Mouse (Mus musculus): ENCODE results near the gene Slc22a6. TPM values are rescaled to one million over a fixed set of nuclear protein-coding genes. Genes with fewer than 3 reads are reported as not detected.
A peak's percentile ranks its signal among the peaks of the same experiment; 100 is the strongest.

Slc22a6 gene
- polyA plus RNA-seq, 1 experiment from 2014 or later, result 0.88 TPM

GRCm38 (mm10) chr19:8661821-8662307, 44.0 kb downstream of the Slc22a6 start:
- DNase-seq (ENCODE audit: low spot score) (peak; percentile 70), ATAC-seq (ENCODE audit: low FRiP score) (peak; percentile 76)
- H3K4me3 ChIP-seq (ENCODE audit: low read depth, low read length), result peak overlapping the region; percentile 43
- 1% methylated on average over 35 of the region's 35 CpGs for WGBS
- H3K36me3 ChIP-seq (ENCODE audit: control insufficient read depth, insufficient read depth, low read length), result no peaks in the 10 kb centered on the region
- peaks cover 5% of the 10 kb centered on the region; the same call in 1 of the 2 replicates for H3K27me3 ChIP-seq (ENCODE audit: control insufficient read depth, insufficient read depth, low read length)
- H3K4me1 ChIP-seq (replicated peaks; ENCODE audit: control insufficient read depth, insufficient read depth, low read length), result no peaks in the 10 kb centered on the region
- H3K27ac ChIP-seq (ENCODE audit: low read depth, low read length), result no peak overlapping the region
- peak overlapping the region; percentile 69 for H3K9ac ChIP-seq (ENCODE audit: low read depth, low read length)
- no peaks in the 10 kb centered on the region for H3K9me3 ChIP-seq (ENCODE audit: control insufficient read depth, low read length)
- peak overlapping the region; percentile 88 for H3K4me2 ChIP-seq (replicated peaks; ENCODE audit: low read depth, low read length)

GRCm38 (mm10) chr19:8662337-8662736, 44.5 kb downstream of the Slc22a6 start:
- ATAC-seq (ENCODE audit: low FRiP score) (peak; percentile 53), DNase-seq (ENCODE audit: low spot score) (peak; percentile 82)
- Histone ChIP-seq H3K9me3 (ENCODE audit: control insufficient read depth, low read length) (no peaks in the 10 kb centered on the region), H3K4me1 (replicated peaks; ENCODE audit: control insufficient read depth, insufficient read depth, low read length) (no peaks in the 10 kb centered on the region), H3K4me3 (ENCODE audit: low read depth, low read length) (peak overlapping the region; percentile 43), H3K36me3 (ENCODE audit: control insufficient read depth, insufficient read depth, low read length) (no peaks in the 10 kb centered on the region), H3K9ac (ENCODE audit: low read depth, low read length) (peak overlapping the region; percentile 69), H3K4me2 (replicated peaks; ENCODE audit: low read depth, low read length) (peak overlapping the region; percentile 88), H3K27ac (ENCODE audit: low read depth, low read length) (no peak overlapping the region), H3K27me3 (ENCODE audit: control insufficient read depth, insufficient read depth, low read length) (peaks cover 5% of the 10 kb centered on the region; the same call in 1 of the 2 replicates)
- under 1% methylated on average over 11 of the region's 11 CpGs for WGBS

GRCm38 (mm10) chr19:8663360-8663839, 45.6 kb downstream of the Slc22a6 start, which contains the start of gene Chrm1:
Chrm1 (plus strand) TSS chr19:8663789.
- H3K27me3 ChIP-seq (ENCODE audit: control insufficient read depth, insufficient read depth, low read length), result peaks cover 5% of the 10 kb centered on the region; the same call in 1 of the 2 replicates

GRCm38 (mm10) chr19:8663911-8664421, 46.1 kb downstream of the Slc22a6 start:
- whole genome bisulfite sequencing, result 44% methylated on average over 9 of the region's 10 CpGs
- Histone ChIP-seq H3K9me3 (ENCODE audit: control insufficient read depth, low read length) (no peaks in the 10 kb centered on the region), H3K27ac (ENCODE audit: low read depth, low read length) (no peak overlapping the region), H3K27me3 (ENCODE audit: control insufficient read depth, insufficient read depth, low read length) (peaks cover 5% of the 10 kb centered on the region; the same call in 1 of the 2 replicates), H3K4me1 (replicated peaks; ENCODE audit: control insufficient read depth, insufficient read depth, low read length) (no peaks in the 10 kb centered on the region), H3K4me2 (replicated peaks; ENCODE audit: low read depth, low read length) (no peak overlapping the region), H3K4me3 (ENCODE audit: low read depth, low read length) (no peak overlapping the region), H3K9ac (ENCODE audit: low read depth, low read length) (no peak overlapping the region), H3K36me3 (ENCODE audit: control insufficient read depth, insufficient read depth, low read length) (no peaks in the 10 kb centered on the region)
- no peak for DNase-seq (ENCODE audit: low spot score)
- 0 out of 2 replicates have a peak, but pooled peaks have one; percentile 8 for ATAC-seq (ENCODE audit: low FRiP score)

More at GRCm38 (mm10) chr19:8663360-8663839, 45.6 kb downstream of the Slc22a6 start, which contains the start of gene Chrm1:
- H3K4me3 ChIP-seq (ENCODE audit: low read depth, low read length), result no peak within 1 kb of the TSS
- ATAC-seq (ENCODE audit: low FRiP score), result 0 out of 2 replicates have a peak, but pooled peaks have one; percentile 1
- 79% methylated on average over 9 of the region's 9 CpGs for WGBS
- no peaks in the 10 kb centered on the region for H3K9me3 ChIP-seq (ENCODE audit: control insufficient read depth, low read length)
- peak within 1 kb of the TSS; percentile 88; the same call in 1 of the 2 replicates for H3K4me2 ChIP-seq (replicated peaks; ENCODE audit: low read depth, low read length)
- no peak within 1 kb of the TSS for H3K9ac ChIP-seq (ENCODE audit: low read depth, low read length)
- DNase-seq (ENCODE audit: low spot score), result no peak
- no peaks in the 10 kb centered on the region for H3K36me3 ChIP-seq (ENCODE audit: control insufficient read depth, insufficient read depth, low read length)
- H3K4me1 ChIP-seq (replicated peaks; ENCODE audit: control insufficient read depth, insufficient read depth, low read length), result no peaks in the 10 kb centered on the region
- no peak within 1 kb of the TSS for H3K27ac ChIP-seq (ENCODE audit: low read depth, low read length)

- 85% methylated on average over 3 of the region's 3 CpGs for WGBS
- H3K4me3 ChIP-seq (ENCODE audit: low read depth, low read length), result no peak overlapping the region
- ATAC-seq (ENCODE audit: low FRiP score), result no peak
- no peak overlapping the region for H3K27ac ChIP-seq (ENCODE audit: low read depth, low read length)
- H3K36me3 ChIP-seq (ENCODE audit: control insufficient read depth, insufficient read depth, low read length), result no peaks in the 10 kb centered on the region
- no peak overlapping the region for H3K9ac ChIP-seq (ENCODE audit: low read depth, low read length)
- no peaks in the 10 kb centered on the region for H3K4me1 ChIP-seq (replicated peaks; ENCODE audit: control insufficient read depth, insufficient read depth, low read length)
- peaks cover 5% of the 10 kb centered on the region; the same call in 1 of the 2 replicates for H3K27me3 ChIP-seq (ENCODE audit: control insufficient read depth, insufficient read depth, low read length)
- no peak for DNase-seq (ENCODE audit: low spot score)
- no peak overlapping the region for H3K4me2 ChIP-seq (replicated peaks; ENCODE audit: low read depth, low read length)
- no peaks in the 10 kb centered on the region for H3K9me3 ChIP-seq (ENCODE audit: control insufficient read depth, low read length)
Observed at GRCm38 (mm10) chr19:8664859-8665258, 47.0 kb downstream of the Slc22a6 start.

GRCm38 (mm10) chr19:8665746-8666145, 47.9 kb downstream of the Slc22a6 start:
- Histone ChIP-seq H3K27me3 (ENCODE audit: control insufficient read depth, insufficient read depth, low read length) (peaks cover 5% of the 10 kb centered on the region; the same call in 1 of the 2 replicates), H3K4me2 (replicated peaks; ENCODE audit: low read depth, low read length) (no peak overlapping the region), H3K9ac (ENCODE audit: low read depth, low read length) (no peak overlapping the region), H3K36me3 (ENCODE audit: control insufficient read depth, insufficient read depth, low read length) (no peaks in the 10 kb centered on the region), H3K4me3 (ENCODE audit: low read depth, low read length) (no peak overlapping the region), H3K27ac (ENCODE audit: low read depth, low read length) (no peak overlapping the region), H3K4me1 (replicated peaks; ENCODE audit: control insufficient read depth, insufficient read depth, low read length) (no peaks in the 10 kb centered on the region), H3K9me3 (ENCODE audit: control insufficient read depth, low read length) (no peaks in the 10 kb centered on the region)
- DNase-seq (ENCODE audit: low spot score) (no peak), ATAC-seq (ENCODE audit: low FRiP score) (no peak)
- 51% methylated on average over 5 of the region's 5 CpGs for WGBS

- Histone ChIP-seq H3K27me3 (ENCODE audit: control insufficient read depth, insufficient read depth, low read length) (no peaks in the 10 kb centered on the region), H3K9me3 (ENCODE audit: control insufficient read depth, low read length) (no peaks in the 10 kb centered on the region), H3K4me1 (replicated peaks; ENCODE audit: control insufficient read depth, insufficient read depth, low read length) (no peaks in the 10 kb centered on the region), H3K27ac (ENCODE audit: low read depth, low read length) (no peak overlapping the region), H3K4me2 (replicated peaks; ENCODE audit: low read depth, low read length) (no peak overlapping the region), H3K9ac (ENCODE audit: low read depth, low read length) (no peak overlapping the region), H3K36me3 (ENCODE audit: control insufficient read depth, insufficient read depth, low read length) (no peaks in the 10 kb centered on the region), H3K4me3 (ENCODE audit: low read depth, low read length) (no peak overlapping the region)
- no peak for ATAC-seq (ENCODE audit: low FRiP score)
- no peak for DNase-seq (ENCODE audit: low spot score)
- 84% methylated on average over 3 of the region's 3 CpGs for WGBS
Observed at GRCm38 (mm10) chr19:8672859-8673258, 55.0 kb downstream of the Slc22a6 start.

GRCm38 (mm10) chr19:8673336-8674063, 55.7 kb downstream of the Slc22a6 start:
- H3K9me3 ChIP-seq (ENCODE audit: control insufficient read depth, low read length), result no peaks in the 10 kb centered on the region
- no peak for DNase-seq (ENCODE audit: low spot score)
- H3K9ac ChIP-seq (ENCODE audit: low read depth, low read length), result no peak overlapping the region
- H3K4me2 ChIP-seq (replicated peaks; ENCODE audit: low read depth, low read length), result no peak overlapping the region
- ATAC-seq (ENCODE audit: low FRiP score), result no peak
- WGBS, result 72% methylated on average over 9 of the region's 9 CpGs
- H3K36me3 ChIP-seq (ENCODE audit: control insufficient read depth, insufficient read depth, low read length), result no peaks in the 10 kb centered on the region
- H3K4me3 ChIP-seq (ENCODE audit: low read depth, low read length), result no peak overlapping the region
- no peak overlapping the region for H3K27ac ChIP-seq (ENCODE audit: low read depth, low read length)
- H3K4me1 ChIP-seq (replicated peaks; ENCODE audit: control insufficient read depth, insufficient read depth, low read length), result no peaks in the 10 kb centered on the region
- no peaks in the 10 kb centered on the region for H3K27me3 ChIP-seq (ENCODE audit: control insufficient read depth, insufficient read depth, low read length)
